Mouse (Mus musculus) ES-Bruce4 (cell line): ENCODE measurements at regions not wholly inside any gene's neighbourhood (a gene's known extent, or its start where the extent isn't known, plus 50 kb on each side); places are given as distances from the start of the nearest gene placed in this dataset.

ENCODE experiments used
- CTCF ChIP-seq: IDR thresholded peaks from one replicate; pipeline ENCODE4 v1.8.1; 2011; ENCODE audit warnings: low read depth, low read length
- EP300 ChIP-seq: IDR thresholded peaks from 2 replicates; pipeline ENCODE4 v1.6.1; 2011; ENCODE audit warnings: low read depth, low read length; ENCODE audit not compliant: insufficient read depth
- POLR2A ChIP-seq: IDR thresholded peaks from one replicate; pipeline ENCODE4 v1.8.1; 2011; ENCODE audit warnings: low read length; ENCODE audit not compliant: insufficient read depth

DNA sequence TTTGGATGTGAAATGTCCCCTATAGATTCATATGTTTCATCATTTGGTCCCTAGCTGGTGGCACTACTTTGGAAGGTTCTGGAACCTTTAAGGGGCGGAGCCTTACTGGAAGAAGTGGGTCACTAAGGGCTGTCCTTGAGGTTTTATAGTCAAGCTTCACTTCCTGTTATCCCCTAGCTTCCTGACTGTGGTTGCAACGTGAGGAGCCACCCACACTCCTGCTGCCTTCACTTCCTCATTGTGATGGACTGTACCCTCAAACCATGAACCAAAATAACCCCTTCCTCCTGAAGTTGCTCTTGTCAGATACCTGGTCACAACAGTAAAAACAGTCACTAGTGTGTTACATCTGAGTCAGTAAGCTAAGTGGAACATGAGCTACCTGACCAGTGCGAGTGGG, 133.5 kb upstream of the Tmtc1 start:
- TF ChIP-seq CTCF (no peak), POLR2A (no peak), EP300 (no peak)
